Mouse (Mus musculus): Measurements from ENCODE around the gene Pik3r5.

Pik3r5 gene

GRCm38 (mm10) chr11:68431699-68432360 lies at the start of gene Pik3r5:
Gene Pik3r5, plus strand, starts transcription at chr11:68432121.
- peak; percentile 83 for DNase-seq (ENCODE audit: inconsistent ontology term)

DNA sequence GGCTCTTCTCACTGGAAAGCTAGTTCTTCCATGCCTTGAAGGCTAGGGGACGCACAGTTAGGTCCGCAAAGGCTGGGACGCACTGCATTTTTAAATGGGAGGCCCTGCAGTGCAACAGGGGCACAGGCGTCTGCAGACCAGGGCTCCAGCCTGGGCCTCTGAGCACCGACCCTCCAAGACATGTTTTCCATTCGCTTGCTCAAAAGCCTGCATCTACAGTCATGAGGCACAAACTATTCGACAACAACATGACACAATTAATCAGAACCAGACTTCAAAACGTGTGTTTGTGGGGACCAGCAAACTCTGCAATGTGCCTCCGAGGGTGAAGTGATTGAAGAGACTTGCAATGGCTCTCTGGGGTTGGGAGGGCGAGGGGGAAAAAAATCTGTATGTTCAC lies 48.4 kb upstream of the Pik3r5 start:
- DNase-seq (ENCODE audit: inconsistent ontology term), result no peak

- no peak for DNase-seq (ENCODE audit: inconsistent ontology term)
Measured at GRCm38 (mm10) chr11:68384131-68384530, 47.8 kb upstream of the Pik3r5 start.

- DNase-seq (ENCODE audit: inconsistent ontology term), result no peak
Measured at GRCm38 (mm10) chr11:68384592-68385020, 47.3 kb upstream of the Pik3r5 start.

GRCm38 (mm10) chr11:68385021-68385821 lies 46.7 kb upstream of the Pik3r5 start:
- peak; percentile 59 for DNase-seq (ENCODE audit: inconsistent ontology term)

- DNase-seq (ENCODE audit: inconsistent ontology term), result peak; percentile 57
Measured at GRCm38 (mm10) chr11:68385921-68386588, 45.9 kb upstream of the Pik3r5 start.

- peak; percentile 76 for DNase-seq (ENCODE audit: inconsistent ontology term)
Measured at GRCm38 (mm10) chr11:68386589-68387440, 45.1 kb upstream of the Pik3r5 start.

GRCm38 (mm10) chr11:68387441-68387760 lies 44.5 kb upstream of the Pik3r5 start:
- no peak for DNase-seq (ENCODE audit: inconsistent ontology term)

DNA sequence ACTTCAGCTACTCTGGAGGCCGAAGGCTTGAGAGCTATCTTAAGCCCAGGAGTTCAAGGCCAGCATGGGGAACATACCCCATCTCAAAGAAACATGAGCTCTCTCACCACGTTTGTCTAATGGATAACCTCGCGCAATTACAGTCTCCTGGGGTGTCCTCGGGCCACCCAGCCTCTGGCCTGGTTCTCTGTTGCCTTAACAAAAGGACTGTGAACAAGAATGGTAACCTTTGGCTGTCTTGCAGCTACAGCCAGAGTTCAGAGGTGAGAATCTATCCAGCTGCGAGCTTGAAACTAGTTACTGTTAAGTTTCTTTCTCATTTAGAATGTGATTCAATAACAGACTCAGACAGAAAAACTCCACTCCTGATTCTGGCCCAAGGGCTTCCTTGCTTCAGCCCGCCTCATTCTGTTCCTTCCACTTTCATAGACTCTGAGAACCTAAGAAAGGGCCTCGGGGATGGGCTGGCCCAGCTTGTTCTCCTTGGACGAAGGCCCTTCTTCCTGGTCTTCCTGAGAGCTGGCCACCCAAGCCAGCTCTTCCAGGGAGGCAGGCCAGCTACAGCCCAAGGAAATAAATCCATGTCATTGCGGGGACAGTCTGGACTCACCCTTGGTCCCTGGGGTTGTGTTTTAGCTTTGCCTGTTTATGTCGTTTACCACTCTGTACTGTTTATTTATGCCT lies 43.8 kb upstream of the Pik3r5 start:
- DNase-seq (ENCODE audit: inconsistent ontology term), result no peak

DNA sequence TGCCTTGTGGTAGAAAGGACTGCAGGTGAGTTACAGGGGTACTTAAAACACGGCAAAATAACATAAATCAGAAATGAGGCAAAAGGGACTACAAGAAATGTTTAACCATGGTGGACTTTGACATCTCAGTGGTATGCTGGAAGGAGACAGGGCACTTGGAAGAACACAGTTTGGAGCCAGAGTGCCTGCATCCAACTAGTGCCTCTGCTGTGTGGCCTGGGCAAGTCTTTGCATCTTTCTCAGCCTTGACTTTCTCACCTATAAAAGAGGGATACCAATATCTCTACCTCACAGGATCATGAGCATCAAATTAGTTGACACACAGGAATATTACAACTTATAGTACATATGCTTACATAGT lies 43.3 kb upstream of the Pik3r5 start:
- DNase-seq (ENCODE audit: inconsistent ontology term), result no peak

GRCm38 (mm10) chr11:68389621-68390020 lies 42.3 kb upstream of the Pik3r5 start:
- peak; percentile 22 for DNase-seq (ENCODE audit: inconsistent ontology term)

GRCm38 (mm10) chr11:68390381-68391287 lies 41.3 kb upstream of the Pik3r5 start:
- no peak for DNase-seq (ENCODE audit: inconsistent ontology term)

DNA sequence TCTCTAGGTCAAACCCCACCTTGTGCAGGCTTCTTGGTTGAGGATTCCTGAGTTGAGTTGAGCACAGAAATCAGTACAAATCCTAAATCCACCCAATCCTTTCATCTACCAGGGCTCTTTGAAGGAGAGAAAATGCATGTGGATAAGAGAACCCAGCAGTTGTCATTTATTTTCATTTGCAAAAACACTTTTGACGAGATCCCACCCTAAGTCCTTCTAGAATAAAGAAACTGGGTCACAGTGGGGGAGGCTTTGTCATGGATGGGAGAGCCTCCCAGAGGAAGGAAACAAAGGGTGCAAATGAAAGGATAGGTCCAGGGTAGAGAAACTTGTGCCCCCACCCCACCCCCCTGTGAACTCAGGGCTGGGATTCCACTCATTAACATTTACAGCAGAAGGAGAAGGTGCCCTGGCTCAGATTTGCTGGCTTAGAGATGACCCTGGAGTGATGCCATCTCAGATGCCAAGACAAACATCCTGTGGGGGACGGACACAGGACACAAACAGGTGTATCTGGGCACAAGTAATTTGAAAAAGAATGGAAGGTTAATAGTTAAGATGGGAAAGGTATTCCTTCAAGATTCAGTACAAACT lies 37.9 kb upstream of the Pik3r5 start:
- no peak for DNase-seq (ENCODE audit: inconsistent ontology term)

GRCm38 (mm10) chr11:68394749-68395148 lies 37.2 kb upstream of the Pik3r5 start:
- no peak for DNase-seq (ENCODE audit: inconsistent ontology term)

DNA sequence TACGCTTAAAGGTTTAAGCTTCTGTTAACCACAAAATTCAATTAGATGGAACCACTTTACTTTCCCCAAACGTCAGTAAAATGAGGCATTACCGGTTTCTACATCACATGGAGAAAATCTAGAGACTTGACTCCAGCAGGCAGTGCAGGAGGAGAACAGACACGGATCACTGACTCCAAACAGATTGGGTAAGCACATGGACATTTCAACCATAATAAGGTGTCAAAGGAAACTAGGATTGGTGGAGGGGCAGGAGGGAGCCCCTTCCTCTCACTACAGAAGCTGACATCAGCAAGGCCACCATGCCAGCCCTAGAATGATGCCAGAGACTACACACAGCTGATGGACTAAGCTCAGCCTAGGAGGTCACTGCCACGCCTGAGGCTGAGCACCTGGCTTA lies 36.4 kb upstream of the Pik3r5 start:
- DNase-seq (ENCODE audit: inconsistent ontology term), result no peak

GRCm38 (mm10) chr11:68398891-68399547 lies 32.9 kb upstream of the Pik3r5 start:
- no peak for DNase-seq (ENCODE audit: inconsistent ontology term)

GRCm38 (mm10) chr11:68399548-68400020 lies 32.3 kb upstream of the Pik3r5 start:
- DNase-seq (ENCODE audit: inconsistent ontology term), result peak; percentile 88

DNA sequence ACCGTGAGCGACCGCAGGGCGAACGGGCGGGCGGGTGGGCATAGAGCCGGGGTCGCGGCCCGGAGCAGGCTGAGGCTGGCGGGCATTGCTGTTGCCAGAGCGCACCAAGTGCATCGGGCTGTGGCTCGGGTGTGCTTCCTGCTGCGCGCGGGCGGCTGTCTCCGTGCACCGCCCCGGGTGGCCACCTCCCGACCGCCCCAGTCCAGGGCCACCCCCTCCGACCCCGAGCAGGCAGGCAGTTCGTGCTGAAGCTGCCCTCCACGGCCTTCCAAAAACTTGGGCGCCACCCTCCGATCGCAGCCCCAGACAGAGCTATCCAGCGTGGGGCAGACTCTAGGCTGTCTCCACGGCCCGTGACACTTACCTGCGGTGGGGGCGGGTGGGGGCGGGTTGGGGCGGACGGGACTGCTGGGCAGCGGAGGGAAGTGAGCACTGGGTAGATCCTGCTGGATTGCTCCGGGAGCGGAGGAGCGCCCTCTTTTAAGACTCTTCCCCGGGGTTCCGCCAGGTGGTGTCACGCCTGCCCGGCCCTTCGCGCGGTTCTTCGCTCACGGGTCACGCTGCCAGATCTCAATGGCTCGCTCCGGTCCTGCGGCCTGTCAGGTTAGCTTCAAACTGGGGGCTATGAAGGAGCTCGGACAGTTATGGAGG lies 31.8 kb upstream of the Pik3r5 start:
- DNase-seq (ENCODE audit: inconsistent ontology term), result peak; percentile 40

All from Muller cell, postnatal 12 days (primary cell).